Comparison of ENCODE assay signal across 10 mouse cellular contexts in genomic region chr1:170478791-170479457, GRCm38 (mm10).
A peak's percentile ranks its signal among the peaks of the same experiment; 100 is the strongest.
DNase-seq lines count a peak whose midpoint lies in the region; ATAC-seq and TF ChIP-seq lines count a peak whose summit lies in the region.
"Had no signal": no experiment of that assay in that cellular context is flagged by ENCODE, and none has a peak within 500 bp of the region (broad histone marks: within the 10 kb centered on the region; RNA-seq: fewer than 3 reads in every experiment).

No protein-coding gene starts in this region.

- no peak for TF ChIP-seq CTCF in forebrain, postnatal 0 days (IDR thresholded peaks at IDR 0.05; ENCODE audit: low read depth)
- no peak for TF ChIP-seq CTCF in kidney, postnatal 0 days (IDR thresholded peaks at IDR 0.05; ENCODE audit: low read depth)
- TF ChIP-seq CTCF in thymus, adult 2 months (IDR thresholded peaks at IDR 0.05; ENCODE audit: borderline replicate concordance, control insufficient read depth, extremely low read depth, insufficient read depth, low read length, poor library complexity): no peak

- H3K27me3 ChIP-seq in forebrain, embryonic 11.5 days (ENCODE audit: control insufficient read depth, insufficient read depth, low read length): no peaks in the 10 kb centered on the region
- H3K27me3 ChIP-seq in forebrain, postnatal 0 days (ENCODE audit: insufficient read depth, low read length): no peaks in the 10 kb centered on the region
- no peaks in the 10 kb centered on the region for H3K27me3 ChIP-seq in kidney, postnatal 0 days (ENCODE audit: insufficient read depth, low read length)
- H3K27me3 ChIP-seq in embryonic facial prominence, embryonic 14.5 days (replicated peaks; ENCODE audit: control insufficient read depth, insufficient read depth, low read length): no peaks in the 10 kb centered on the region
- H3K27me3 ChIP-seq in liver, embryonic 12.5 days (replicated peaks): no peaks in the 10 kb centered on the region
- H3K27me3 ChIP-seq in thymus, adult 2 months (ENCODE audit: control insufficient read depth, insufficient read depth, low read length): no peaks in the 10 kb centered on the region
- H3K27me3 ChIP-seq: neural tube, embryonic 12.5 days had no signal

- no peak overlapping the region; the same call in 1 of the 2 replicates for H3K27ac ChIP-seq in forebrain, embryonic 11.5 days (ENCODE audit: low read depth, low read length)
- no peak overlapping the region for H3K27ac ChIP-seq in forebrain, postnatal 0 days (ENCODE audit: low read depth, low read length)
- peak overlapping the region; percentile 85 for H3K27ac ChIP-seq in kidney, postnatal 0 days
- H3K27ac ChIP-seq in embryonic facial prominence, embryonic 14.5 days (replicated peaks; ENCODE audit: low read depth, low read length): peak overlapping the region; percentile 48
- peak overlapping the region; percentile 36; the same call in 1 of the 2 replicates for H3K27ac ChIP-seq in liver, embryonic 12.5 days
- H3K27ac ChIP-seq in thymus, adult 2 months (ENCODE audit: control insufficient read depth, insufficient read depth, low read length): no peak overlapping the region
- H3K27ac ChIP-seq: neural tube, embryonic 12.5 days had no signal

- no peak overlapping the region for H3K4me3 ChIP-seq in forebrain, embryonic 11.5 days (ENCODE audit: low read depth, low read length)
- no peak overlapping the region for H3K4me3 ChIP-seq in forebrain, postnatal 0 days (ENCODE audit: low read depth, low read length)
- no peak overlapping the region for H3K4me3 ChIP-seq in kidney, postnatal 0 days (replicated peaks; ENCODE audit: low read depth, low read length)
- no peak overlapping the region for H3K4me3 ChIP-seq in embryonic facial prominence, embryonic 14.5 days (ENCODE audit: low read depth, low read length)
- no peak overlapping the region for H3K4me3 ChIP-seq in liver, embryonic 12.5 days
- no peak overlapping the region for H3K4me3 ChIP-seq in thymus, adult 2 months (ENCODE audit: control insufficient read depth, insufficient read depth, low read length)
- H3K4me3 ChIP-seq: neural tube, embryonic 12.5 days had no signal

- H3K9ac ChIP-seq in forebrain, embryonic 11.5 days (ENCODE audit: low read length): no peak overlapping the region
- H3K9ac ChIP-seq in forebrain, postnatal 0 days: no peak overlapping the region
- no peak overlapping the region for H3K9ac ChIP-seq in kidney, postnatal 0 days (ENCODE audit: low read depth, low read length)
- no peak overlapping the region for H3K9ac ChIP-seq in embryonic facial prominence, embryonic 14.5 days (ENCODE audit: low read depth, low read length)
- no peak overlapping the region for H3K9ac ChIP-seq in liver, embryonic 12.5 days
- H3K9ac ChIP-seq: neural tube, embryonic 12.5 days had no signal

- H3K4me2 ChIP-seq in forebrain, embryonic 11.5 days (ENCODE audit: low read depth, low read length, severe bottlenecking): no peak overlapping the region
- H3K4me2 ChIP-seq in forebrain, postnatal 0 days (ENCODE audit: low read depth): no peak overlapping the region
- no peak overlapping the region for H3K4me2 ChIP-seq in kidney, postnatal 0 days (ENCODE audit: low read length)
- no peak overlapping the region for H3K4me2 ChIP-seq in embryonic facial prominence, embryonic 14.5 days (ENCODE audit: low read depth, low read length)
- no peak overlapping the region for H3K4me2 ChIP-seq in liver, embryonic 12.5 days

- no peak for ATAC-seq in forebrain, embryonic 11.5 days (replicated peaks; ENCODE audit: low FRiP score)
- ATAC-seq in forebrain, postnatal 0 days: no peak
- ATAC-seq in kidney, postnatal 0 days (replicated peaks; ENCODE audit: low FRiP score, low read depth): peak; percentile 71
- ATAC-seq in embryonic facial prominence, embryonic 14.5 days (ENCODE audit: low read depth): no peak
- no peak for ATAC-seq in liver, embryonic 12.5 days

- WGBS in forebrain, embryonic 11.5 days: 64% methylated on average over 4 of the region's 4 CpGs
- WGBS in forebrain, postnatal 0 days: 59% methylated on average over 4 of the region's 4 CpGs
- WGBS in kidney, postnatal 0 days: 50% methylated on average over 4 of the region's 4 CpGs
- 64% methylated on average over 4 of the region's 4 CpGs for WGBS in embryonic facial prominence, embryonic 14.5 days
- WGBS in liver, embryonic 12.5 days (ENCODE audit: insufficient replicate concordance): 44% methylated on average over 4 of the region's 4 CpGs
- WGBS in thymus, adult 2 months: 60% methylated on average over 4 of the region's 4 CpGs

- H3K4me1 ChIP-seq in forebrain, embryonic 11.5 days (replicated peaks; ENCODE audit: control insufficient read depth, insufficient read depth, low read length): peaks cover 22% of the 10 kb centered on the region
- H3K4me1 ChIP-seq in forebrain, postnatal 0 days (ENCODE audit: insufficient read depth): peaks cover 16% of the 10 kb centered on the region
- H3K4me1 ChIP-seq in kidney, postnatal 0 days (replicated peaks; ENCODE audit: insufficient read depth, low read length): peaks cover 30% of the 10 kb centered on the region
- H3K4me1 ChIP-seq in embryonic facial prominence, embryonic 14.5 days (ENCODE audit: control insufficient read depth, insufficient read depth, low read length): peaks cover 21% of the 10 kb centered on the region
- H3K4me1 ChIP-seq in liver, embryonic 12.5 days: peaks cover 39% of the 10 kb centered on the region
- H3K4me1 ChIP-seq in thymus, adult 2 months (replicated peaks; ENCODE audit: control insufficient read depth, insufficient read depth, low read length): peaks cover 7% of the 10 kb centered on the region; the same call in 1 of the 2 replicates

- TF ChIP-seq POLR2A in thymus, adult 2 months (IDR thresholded peaks at IDR 0.05; ENCODE audit: control insufficient read depth, extremely low read depth, insufficient read depth, low read length, poor library complexity): no peak

- peak; percentile 33 for DNase-seq in forebrain, embryonic 11.5 days (ENCODE audit: low spot score)
- DNase-seq in forebrain, postnatal 0 days: no peak
- no peak for DNase-seq in kidney, postnatal 0 days (ENCODE audit: low spot score)
- no peak for DNase-seq in kidney, postnatal 25 days
- DNase-seq in embryonic facial prominence, embryonic 14.5 days (ENCODE audit: low spot score): no peak
- no peak for DNase-seq in thymus, adult 2 months
- DNase-seq in gastrocnemius, postnatal 25 days: no peak
- DNase-seq: spleen, adult 18-20 months had no signal

- H3K36me3 ChIP-seq in forebrain, embryonic 11.5 days (ENCODE audit: control insufficient read depth, insufficient read depth, low read length): no peaks in the 10 kb centered on the region
- no peaks in the 10 kb centered on the region for H3K36me3 ChIP-seq in forebrain, postnatal 0 days (ENCODE audit: insufficient read depth)
- no peaks in the 10 kb centered on the region for H3K36me3 ChIP-seq in kidney, postnatal 0 days (ENCODE audit: insufficient read depth, low read length)
- no peaks in the 10 kb centered on the region for H3K36me3 ChIP-seq in embryonic facial prominence, embryonic 14.5 days (ENCODE audit: control insufficient read depth, insufficient read depth, low read length)
- no peaks in the 10 kb centered on the region for H3K36me3 ChIP-seq in liver, embryonic 12.5 days
- no peaks in the 10 kb centered on the region for H3K36me3 ChIP-seq in thymus, adult 2 months (ENCODE audit: control insufficient read depth, insufficient read depth, low read length)
- H3K36me3 ChIP-seq: neural tube, embryonic 12.5 days had no signal

- no peaks in the 10 kb centered on the region for H3K9me3 ChIP-seq in forebrain, embryonic 11.5 days (ENCODE audit: control insufficient read depth, low read length)
- H3K9me3 ChIP-seq in forebrain, postnatal 0 days (ENCODE audit: low read length): no peaks in the 10 kb centered on the region
- no peaks in the 10 kb centered on the region for H3K9me3 ChIP-seq in kidney, postnatal 0 days (replicated peaks; ENCODE audit: low read length)
- H3K9me3 ChIP-seq in embryonic facial prominence, embryonic 14.5 days (ENCODE audit: control insufficient read depth, low read length): no peaks in the 10 kb centered on the region
- no peaks in the 10 kb centered on the region for H3K9me3 ChIP-seq in liver, embryonic 12.5 days (replicated peaks)
- H3K9me3 ChIP-seq: neural tube, embryonic 12.5 days had no signal

Comparison
In these comparisons a context has a peak if more than half of its experiments do, and no peak if none do; other contexts are left out.
1. H3K27ac ChIP-seq: peak in kidney, postnatal 0 days (single experiment), embryonic facial prominence, embryonic 14.5 days (single experiment) and liver, embryonic 12.5 days (single experiment); none in forebrain, embryonic 11.5 days (single experiment), forebrain, postnatal 0 days (single experiment) and thymus, adult 2 months (single experiment).